Mouse (Mus musculus): ENCODE data around the gene Akna.

GRCm38 (mm10) chr4:63398854-63399609 is 4.1 kb downstream of the Akna start:
- no peak for TF ChIP-seq POLR2A (IDR thresholded peaks at IDR 0.05; ENCODE audit: low read depth, low read length)
- TF ChIP-seq CTCF (IDR thresholded peaks at IDR 0.05; ENCODE audit: extremely low read depth, insufficient read length, insufficient replicate concordance, low read depth, low read length), result no peak
